Mouse (Mus musculus): ENCODE data around the gene Tbcd.

Tbcd gene

GRCm38 (mm10) chr11:121564265-121564664 is 112.5 kb downstream of the Tbcd start:
- no peak for DNase-seq (ENCODE audit: low read depth, low spot score)

DNA sequence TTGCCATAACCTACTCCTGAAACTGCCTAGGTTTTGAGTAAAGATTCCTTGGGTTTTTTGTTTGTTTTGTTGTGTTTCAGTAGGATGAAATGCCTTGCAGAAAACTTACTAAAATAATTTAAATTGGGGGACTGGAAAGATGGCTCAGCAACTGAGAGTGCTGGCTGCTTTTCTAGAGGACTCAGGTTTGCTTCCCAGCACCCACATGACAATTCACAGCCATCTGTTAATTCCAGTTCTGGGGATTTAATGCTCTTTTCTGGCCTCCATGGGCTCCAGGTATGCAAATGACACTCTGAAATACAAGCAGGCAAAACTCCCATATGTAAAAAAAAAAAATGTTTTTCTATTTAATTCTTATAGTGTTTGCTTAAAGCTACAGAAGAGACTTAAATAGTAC is 130.1 kb downstream of the Tbcd start:
- DNase-seq (ENCODE audit: low read depth, low spot score): peak; percentile 31

- DNase-seq (ENCODE audit: low read depth, low spot score): no peak
Observed at GRCm38 (mm10) chr11:121597254-121597653, 145.5 kb downstream of the Tbcd start.

DNA sequence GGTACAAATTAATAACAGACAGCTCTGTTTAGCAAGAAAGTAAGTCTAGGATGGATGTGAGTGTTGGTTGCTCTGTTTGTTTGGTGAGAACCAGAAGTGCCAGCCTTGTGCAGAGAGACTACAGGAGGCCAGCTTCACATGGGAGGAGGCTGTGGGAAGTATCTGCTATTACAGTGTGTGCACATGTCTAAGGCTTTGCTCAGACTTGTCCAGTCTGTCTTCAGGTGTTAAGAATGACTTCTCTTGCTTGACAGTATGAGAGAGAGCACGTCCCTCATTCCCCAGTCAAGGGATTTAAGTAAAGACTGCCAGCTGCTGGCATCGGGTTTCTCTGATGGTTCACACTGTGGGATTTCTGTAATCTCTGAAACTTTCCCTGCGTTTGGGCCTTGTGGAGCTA is 149.7 kb downstream of the Tbcd start:
- DNase-seq (ENCODE audit: low read depth, low spot score): no peak

GRCm38 (mm10) chr11:121605604-121606003 is 153.9 kb downstream of the Tbcd start:
- no peak for DNase-seq (ENCODE audit: low read depth, low spot score)

DNA sequence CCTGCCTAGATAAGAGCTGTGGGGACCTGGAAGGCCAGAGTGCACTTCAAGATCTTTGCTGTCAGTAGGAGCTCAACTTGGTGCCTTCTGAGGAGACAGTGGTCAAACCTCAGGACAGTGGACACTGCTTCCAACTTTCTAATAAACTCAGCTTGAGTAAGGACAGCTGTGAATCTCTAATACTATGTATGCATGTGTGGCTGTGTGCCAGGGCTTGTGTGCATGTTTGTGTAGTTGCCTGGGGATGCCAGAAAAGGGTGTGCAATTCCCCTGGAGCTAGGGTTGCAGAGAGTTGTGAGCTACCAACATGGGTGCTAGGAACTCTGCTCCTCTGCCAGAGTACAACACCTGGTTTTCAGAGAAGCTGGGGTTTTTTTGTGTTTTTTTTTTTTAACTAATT is 159.2 kb downstream of the Tbcd start:
- no peak for DNase-seq (ENCODE audit: low read depth, low spot score)

GRCm38 (mm10) chr11:121615961-121616485 is 164.3 kb downstream of the Tbcd start:
- DNase-seq (ENCODE audit: low read depth, low spot score): no peak

DNA sequence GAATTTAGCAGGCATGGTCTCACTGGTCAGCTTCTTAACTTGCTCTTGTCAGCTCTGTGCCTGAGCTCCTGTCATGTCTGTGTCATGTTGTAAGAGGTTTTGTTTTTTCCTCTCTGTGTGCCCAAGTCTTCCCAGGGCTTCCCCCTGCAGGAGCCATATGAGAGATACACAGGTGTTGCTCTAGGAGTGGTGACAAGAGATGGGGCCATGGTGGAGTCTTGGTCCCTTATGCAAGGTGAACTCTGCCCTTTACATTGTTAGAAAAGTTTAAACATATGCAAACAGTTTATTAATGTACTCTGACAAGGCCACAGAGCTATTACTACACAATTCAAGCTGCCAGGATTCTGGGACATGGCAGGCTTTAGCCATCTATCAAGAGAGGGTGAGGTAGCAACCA is 164.8 kb downstream of the Tbcd start:
- DNase-seq (ENCODE audit: low read depth, low spot score): no peak

DNA sequence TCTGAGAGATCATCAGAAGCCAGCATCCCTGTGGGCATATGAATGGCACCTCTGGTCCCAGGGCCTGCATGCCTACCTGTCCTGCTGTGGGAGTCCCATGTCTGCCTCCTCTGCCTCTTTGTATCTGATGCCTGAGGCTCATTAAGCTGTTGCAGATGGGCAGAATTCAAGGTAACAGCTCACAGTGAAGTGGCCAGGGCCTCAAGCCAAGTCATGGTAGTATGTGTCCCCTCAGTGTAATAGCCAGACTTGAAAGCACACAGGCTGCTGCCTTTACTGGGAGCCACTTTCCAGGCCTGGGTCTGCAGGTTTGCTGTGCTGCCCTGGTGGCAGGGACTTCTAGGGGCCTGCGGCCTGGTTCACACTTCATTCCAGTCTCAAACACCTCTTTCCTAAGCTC is 165.6 kb downstream of the Tbcd start:
- no peak for DNase-seq (ENCODE audit: low read depth, low spot score)

- DNase-seq (ENCODE audit: low read depth, low spot score): no peak
Observed at GRCm38 (mm10) chr11:121625007-121625406, 173.3 kb downstream of the Tbcd start.

GRCm38 (mm10) chr11:121627521-121627920 is 175.8 kb downstream of the Tbcd start:
- DNase-seq (ENCODE audit: low read depth, low spot score): no peak

DNA sequence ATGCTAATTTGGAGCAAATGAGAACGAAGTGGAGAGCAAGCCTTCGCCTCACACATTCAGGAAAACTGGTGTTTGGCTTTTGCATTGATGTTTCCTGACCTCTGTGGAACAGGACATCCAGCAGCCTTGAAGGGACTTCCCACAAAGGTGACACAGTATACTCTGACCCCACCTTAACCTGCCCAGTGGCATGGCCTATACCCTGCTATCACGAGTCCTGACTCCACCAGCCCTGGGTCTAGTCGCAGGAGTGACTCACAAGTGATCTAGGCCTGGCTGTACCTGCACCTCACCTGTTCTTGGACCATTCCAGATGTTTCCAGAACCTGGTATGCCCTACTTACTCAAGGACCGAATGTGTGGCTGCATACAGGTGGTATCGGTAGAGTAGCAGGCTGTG is 177.8 kb downstream of the Tbcd start:
- no peak for DNase-seq (ENCODE audit: low read depth, low spot score)

DNA sequence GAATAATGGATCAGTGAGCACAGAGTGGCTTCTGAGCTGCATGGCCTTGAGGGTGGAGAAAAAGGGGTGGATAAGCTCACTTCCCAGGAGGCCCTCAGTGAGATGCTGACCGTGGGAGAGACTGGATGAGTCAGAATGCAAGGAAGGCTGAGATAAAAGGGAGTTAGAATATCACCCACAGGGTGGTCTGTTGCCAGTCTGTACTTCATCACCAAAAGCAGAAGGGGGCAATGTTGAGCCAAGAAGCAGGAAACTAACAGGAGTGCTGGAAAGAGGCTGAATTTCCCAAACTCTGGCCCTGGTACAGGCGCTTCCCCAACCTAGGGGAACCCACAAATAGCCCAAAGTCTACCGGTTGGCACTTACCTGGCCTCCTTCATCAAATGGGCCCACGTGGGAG is 178.7 kb downstream of the Tbcd start:
- DNase-seq (ENCODE audit: low read depth, low spot score): no peak

DNA sequence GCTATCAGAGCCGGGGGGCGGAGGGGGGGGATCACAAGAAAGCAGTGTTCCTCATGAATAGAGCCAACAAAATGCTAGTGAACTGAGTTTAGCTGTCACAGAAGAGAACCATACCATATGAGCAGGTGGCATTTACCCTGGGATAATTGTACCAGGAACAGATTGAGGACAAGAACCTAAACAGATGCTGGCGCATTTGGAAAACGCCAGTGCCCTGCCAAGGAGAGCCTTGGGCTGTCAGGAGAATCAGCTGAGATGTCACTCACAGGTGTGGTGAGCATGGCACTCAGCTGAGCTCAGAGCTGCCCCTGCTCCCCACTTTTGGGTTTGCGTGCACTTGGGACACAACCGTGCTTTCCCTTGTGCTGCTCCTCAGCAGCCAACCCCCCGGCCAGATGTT is 179.7 kb downstream of the Tbcd start:
- no peak for DNase-seq (ENCODE audit: low read depth, low spot score)

DNA sequence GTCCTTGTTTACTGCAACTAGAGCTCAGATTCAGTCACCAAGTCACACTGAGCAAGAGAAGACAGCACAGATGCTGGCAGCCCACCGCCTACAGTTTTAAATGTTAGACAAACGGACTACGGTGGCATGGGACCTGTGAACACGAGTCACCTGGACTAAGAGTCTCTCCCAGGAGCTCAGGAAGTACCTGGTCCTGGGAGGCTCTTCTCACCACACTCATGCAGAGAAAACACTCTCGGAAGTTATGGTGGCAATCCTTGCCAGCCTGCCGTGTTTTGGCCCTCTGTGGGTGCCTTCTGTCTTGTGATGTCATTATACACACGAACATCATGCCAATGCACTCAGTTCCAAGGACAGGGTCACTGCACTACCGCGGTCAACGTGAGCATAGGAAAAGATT is 184.9 kb downstream of the Tbcd start:
- DNase-seq (ENCODE audit: low read depth, low spot score): no peak

DNA sequence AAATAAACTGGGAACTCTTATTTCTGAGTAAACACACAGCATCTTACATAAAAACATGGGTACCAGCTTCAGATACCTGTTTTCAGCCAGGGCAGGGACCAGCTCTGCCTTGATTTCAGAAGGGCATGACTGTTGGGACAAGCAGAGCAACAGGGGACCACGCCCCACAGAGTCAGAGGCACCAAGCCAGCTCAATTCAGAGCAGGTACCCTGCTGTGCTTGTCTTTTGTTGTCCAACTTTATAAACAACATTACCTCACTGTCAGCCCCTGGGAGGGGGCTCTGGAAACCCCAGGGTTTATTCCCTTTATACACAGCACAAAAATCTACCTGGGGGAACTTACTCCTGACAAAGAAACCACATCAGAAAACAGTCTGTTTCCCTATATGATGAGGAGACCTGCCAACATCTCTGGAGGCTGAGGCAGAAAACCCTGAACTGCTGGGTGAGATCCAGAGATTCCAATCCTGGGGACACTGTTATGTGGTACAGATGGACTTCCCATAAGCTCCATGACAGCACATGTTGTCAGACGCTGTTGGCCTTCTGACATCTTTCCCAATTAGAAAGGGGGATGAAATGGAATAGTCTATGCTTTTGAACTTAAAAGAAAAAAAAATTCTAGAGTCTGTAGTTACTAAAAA is 189.9 kb downstream of the Tbcd start:
- no peak for DNase-seq (ENCODE audit: low read depth, low spot score)

DNA sequence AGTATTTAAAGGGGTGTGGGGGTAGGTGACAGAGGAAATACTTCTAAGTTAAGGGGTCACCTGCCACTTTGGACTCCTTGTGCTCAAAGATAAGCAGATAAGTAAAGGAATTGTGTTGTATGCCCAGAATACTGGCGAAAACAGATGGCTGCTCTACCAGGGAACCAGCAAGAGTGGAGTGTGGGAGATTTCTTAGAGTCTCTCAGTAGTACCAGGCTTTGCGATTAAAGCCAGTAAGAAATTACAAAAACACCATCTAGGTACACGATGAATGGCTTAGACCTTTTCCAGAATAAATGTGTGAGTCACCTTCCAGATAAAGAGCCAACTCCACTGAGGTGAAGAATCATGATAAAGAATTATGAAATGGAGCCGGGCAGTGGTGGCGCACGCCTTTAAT is 193.6 kb downstream of the Tbcd start:
- DNase-seq (ENCODE audit: low read depth, low spot score): peak; percentile 49

- DNase-seq (ENCODE audit: low read depth, low spot score): no peak
Observed at GRCm38 (mm10) chr11:121647321-121647720, 195.6 kb downstream of the Tbcd start.

- no peak for DNase-seq (ENCODE audit: low read depth, low spot score)
Observed at GRCm38 (mm10) chr11:121648166-121648565, 196.4 kb downstream of the Tbcd start.

DNA sequence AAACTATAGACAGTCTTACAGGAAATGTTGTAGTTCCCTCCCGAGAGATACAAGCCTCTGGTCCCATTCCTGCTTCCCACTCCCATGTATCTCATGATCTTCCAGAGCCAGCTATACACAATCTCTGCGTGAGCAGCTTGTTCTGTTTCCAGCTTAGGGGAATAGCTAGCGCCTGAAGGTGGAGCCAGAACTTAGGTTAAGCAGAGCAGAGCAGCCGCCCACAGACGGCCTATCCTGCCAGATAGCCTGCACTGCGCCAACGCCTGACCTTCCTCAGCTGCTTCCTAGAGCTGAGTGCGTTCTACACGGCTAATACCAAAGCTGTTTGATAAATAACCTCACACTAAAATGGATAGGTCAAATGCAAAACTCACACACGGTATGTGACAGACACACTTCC is 198.2 kb downstream of the Tbcd start:
- no peak for DNase-seq (ENCODE audit: low read depth, low spot score)

GRCm38 (mm10) chr11:121650668-121651067 is 198.9 kb downstream of the Tbcd start:
- DNase-seq (ENCODE audit: low read depth, low spot score): no peak

- no peak for DNase-seq (ENCODE audit: low read depth, low spot score)
Observed at GRCm38 (mm10) chr11:121651556-121651955, 199.8 kb downstream of the Tbcd start.

DNA sequence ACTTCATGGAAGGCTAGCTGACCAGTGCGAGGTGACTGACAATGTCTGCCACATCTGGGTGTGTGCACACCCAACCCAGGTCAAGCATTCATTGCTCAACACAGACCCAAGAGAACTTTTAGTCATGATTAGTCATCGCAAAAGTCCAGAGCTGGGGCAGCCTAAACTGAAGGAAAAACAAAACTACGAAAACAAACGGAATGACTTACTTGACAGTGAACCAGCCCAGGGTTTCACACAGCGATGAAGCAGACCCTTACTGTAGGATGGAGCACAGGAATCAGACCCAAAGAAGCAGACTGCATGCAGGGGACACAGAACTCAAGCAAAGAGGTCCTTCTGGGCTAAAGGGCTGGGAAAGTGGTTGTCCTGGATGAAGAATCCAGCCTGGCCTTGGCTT is 200.2 kb downstream of the Tbcd start:
- no peak for DNase-seq (ENCODE audit: low read depth, low spot score)

Measured in telencephalon, adult 2 months (tissue).